Mouse (Mus musculus) layer of hippocampus, adult 8-10 months (tissue): ENCODE results near the gene Efcc1. TPM values are rescaled to one million over a fixed set of nuclear protein-coding genes. Genes with fewer than 3 reads are reported as not detected.

Experiments used
- DNase-seq, 2 experiments: peaks; one replicate each; pipeline ENCODE4 v3.0.0; 2022; ENCODE audit warnings: low spot score in 2 of 2
- total RNA-seq, 4 experiments: library from RNA; stranded (reverse); gene quantifications; 2 replicates each; pipeline ENCODE4 v1.2.4; 2022

Efcc1 gene
- total RNA-seq, 4 experiments from 2014 or later, result 4.6 to 9.4 (median 5.8) TPM

DNA sequence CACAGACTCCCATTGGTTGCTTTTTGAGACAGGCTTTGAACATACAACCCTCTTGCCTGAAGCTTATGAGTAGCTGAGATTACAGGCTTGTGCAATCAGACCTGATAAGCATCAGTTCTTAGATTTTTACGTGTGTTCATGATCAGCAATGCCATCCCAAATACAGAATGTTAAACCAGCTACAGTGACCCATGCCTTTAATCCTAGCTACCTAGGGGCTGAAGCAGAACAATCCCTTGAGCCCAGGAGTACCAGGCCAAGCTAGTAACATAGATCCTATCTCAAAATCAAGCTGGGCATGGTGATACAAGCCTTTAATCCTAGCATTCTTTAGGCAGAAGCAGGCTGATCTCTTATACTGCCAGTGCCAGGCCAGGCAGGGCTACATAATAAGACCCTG lies 73.4 kb downstream of the Efcc1 start:
- no peak for DNase-seq

DNA sequence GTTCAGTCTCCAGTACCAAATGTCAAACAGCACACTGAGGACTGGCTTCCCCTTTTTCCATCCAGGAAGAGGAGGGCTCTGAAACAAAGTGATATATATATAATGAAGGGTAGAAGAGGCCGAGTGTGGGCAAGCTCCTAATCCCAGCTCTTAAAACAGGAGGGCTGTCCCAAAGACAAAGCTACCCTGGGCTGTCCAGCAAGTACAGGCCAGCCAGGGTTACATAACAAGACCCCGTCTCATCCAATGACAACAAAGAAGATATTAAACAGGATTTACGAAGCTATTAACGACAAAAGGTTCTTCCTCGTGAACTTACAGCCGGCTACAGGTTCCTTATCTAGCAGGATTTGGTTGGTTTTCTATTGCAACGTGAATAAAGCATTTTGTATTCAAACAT lies 74.2 kb downstream of the Efcc1 start:
- no peak for DNase-seq

DNA sequence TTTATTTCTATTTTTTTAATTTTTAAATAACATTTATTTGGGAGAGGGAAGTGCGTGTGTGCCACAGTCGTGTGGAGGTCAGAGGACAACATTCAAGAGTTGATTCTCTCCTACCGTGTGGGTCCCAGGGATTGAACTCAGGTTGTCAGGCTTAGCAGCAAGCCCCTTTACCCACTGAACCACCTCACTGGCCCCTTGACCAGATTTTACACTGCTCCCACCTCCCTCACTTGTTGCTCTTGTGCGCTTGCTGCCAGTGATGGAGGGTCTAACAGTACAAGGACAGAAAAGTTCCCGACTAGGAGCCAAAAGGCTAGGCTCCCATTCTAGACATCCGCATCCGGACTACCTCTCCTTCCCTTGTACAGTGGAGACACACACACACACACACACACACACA lies 74.8 kb downstream of the Efcc1 start:
- no peak for DNase-seq

Other genes starting within 250 kb of the Efcc1 start
- gene Arhgap25, start 197.6 kb upstream of the Efcc1 start, total RNA-seq, result 1 to 10 TPM; 2.9 to 8.9 (median 5.9) TPM
- 1 to 10 TPM in 1 of 4 experiments, under 1 TPM in 1, not detected in 2; 0.11 to 1.1 TPM for gene Prokr1, start 140.1 kb upstream of the Efcc1 start, total RNA-seq
- gene Aplf, start 58.7 kb upstream of the Efcc1 start, total RNA-seq, result 1 to 10 TPM; 6.2 to 9.4 (median 7.9) TPM
- gene Gp9, start 47.2 kb downstream of the Efcc1 start, total RNA-seq, result 1 to 10 TPM in 2 of 4 experiments, under 1 TPM in 2; 0.37 to 1.5 (median 0.85) TPM
- 10 to 100 TPM; 18.9 to 23.5 (median 20.0) TPM for gene Rab43, start 81.3 kb downstream of the Efcc1 start, total RNA-seq
- 1 to 10 TPM in 2 of 4 experiments, under 1 TPM in 2; 0.49 to 3.8 (median 1.5) TPM for gene Gm45140, start 104.9 kb downstream of the Efcc1 start, total RNA-seq
- gene Isy1, start 107.9 kb downstream of the Efcc1 start, total RNA-seq, result 10 to 100 TPM; 24.5 to 37.1 (median 28.0) TPM
- gene Cnbp, start 120.2 kb downstream of the Efcc1 start, total RNA-seq, result 100 to 1,000 TPM; 259 to 278 (median 266) TPM
- gene Copg1, start 156.9 kb downstream of the Efcc1 start, total RNA-seq, result 100 to 1,000 TPM; 243 to 262 (median 251) TPM
- 10 to 100 TPM; 24.1 to 26.4 (median 26.1) TPM for gene Hmces, start 183.1 kb downstream of the Efcc1 start, total RNA-seq